Mouse (Mus musculus) heart, adult 10 weeks (tissue): ENCODE data around the gene Zfp119b. TPM values are rescaled to one million over a fixed set of nuclear protein-coding genes. Genes with fewer than 3 reads are reported as not detected.

Experiments
- polyA plus RNA-seq: library from polyadenylated mRNA; stranded (reverse); fragments of 350-450 nt; fragmentation: Illumina TruSeq; extraction: RNeasy Lipid Tissue Mini Kit (QIAGEN cat#74804); gene quantifications from one replicate; pipeline ENCODE4 v1.2.3, GENCODE M21; 2014; ENCODE audit warnings: low read depth, low replicate concordance

Zfp119b gene
- polyA plus RNA-seq = 3.5 TPM

DNA sequence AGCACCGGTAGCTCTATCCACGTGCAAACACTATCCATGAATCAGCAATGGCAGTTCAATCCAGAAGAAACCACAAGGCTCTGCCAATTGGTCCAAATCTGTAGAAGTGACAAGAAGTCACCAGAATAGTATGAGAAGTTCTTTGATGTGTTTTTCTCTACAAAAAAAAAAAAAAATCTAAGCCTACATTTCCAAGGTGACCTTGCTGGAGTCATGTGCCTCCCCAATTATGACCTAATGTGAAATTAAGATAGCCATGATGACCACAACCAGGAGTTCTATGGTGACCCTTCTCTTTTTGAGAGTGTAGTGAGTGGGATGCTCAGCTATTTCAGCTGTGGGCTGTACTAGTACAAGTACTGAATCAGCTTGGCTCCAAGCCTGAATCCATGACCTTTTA, at the start of gene Zfp119b:
TSS of gene Zfp119b (minus strand) at position 101 of the 400 bp plus-strand sequence.

GRCm38 (mm10) chr17:55986030-55986961, 37.0 kb upstream of the Zfp119b start, which contains the start of gene Fsd1:
Gene Fsd1, plus strand, starts transcription at chr17:55986509.

GRCm38 (mm10) chr17:55969966-55970891, 20.9 kb upstream of the Zfp119b start, which contains the start of gene Shd:
Gene Shd, plus strand, starts transcription at chr17:55970467.

DNA sequence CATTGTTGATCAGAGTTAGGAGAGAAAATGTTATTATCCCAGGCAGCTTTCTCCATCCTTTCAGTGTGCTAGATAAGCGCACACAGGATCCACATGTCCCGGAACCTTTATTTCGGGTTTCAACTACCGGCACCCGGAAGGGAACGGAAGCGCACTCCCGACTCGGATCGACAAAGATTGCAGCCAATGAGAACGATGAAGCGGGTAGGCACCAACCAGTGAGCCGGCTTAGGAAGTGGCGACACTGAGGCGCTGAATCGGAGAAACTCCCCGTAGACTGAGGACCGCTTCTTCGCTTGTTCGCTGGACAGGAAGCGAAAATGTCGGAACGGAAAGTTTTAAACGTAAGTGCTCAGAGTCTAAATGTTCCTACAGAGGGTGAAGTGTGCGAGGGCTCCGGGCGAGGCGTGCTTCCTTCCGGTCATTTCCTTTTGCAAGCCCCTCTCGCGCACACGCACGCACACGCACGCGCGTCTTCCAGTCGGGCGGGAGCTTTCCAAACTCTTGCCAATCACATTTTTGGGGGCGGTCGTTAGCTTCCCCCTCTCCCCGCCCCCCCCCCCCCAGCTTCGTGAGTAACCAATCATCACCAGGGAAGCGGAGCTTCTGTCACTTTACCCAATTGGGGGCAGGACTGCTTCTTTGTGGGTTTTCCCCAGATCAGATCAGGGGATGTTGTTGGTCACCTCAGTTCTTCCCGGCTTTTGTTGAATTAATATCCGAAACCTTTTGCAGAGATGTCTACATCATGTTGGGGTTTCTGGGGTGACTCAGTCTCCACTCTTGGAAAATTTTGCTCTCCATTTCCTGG, 9.8 kb upstream of the Zfp119b start, which contains the start of gene Yju2:
TSS of gene Yju2 (plus strand) at position 182 of the 811 bp plus-strand sequence.

GRCm38 (mm10) chr17:55952447-55953027, 3.2 kb upstream of the Zfp119b start, which contains the start of gene Ebi3:
Gene Ebi3, plus strand, starts transcription at chr17:55952640.

Other genes starting within 250 kb of the Zfp119b start
- 7.7 TPM for gene Pot1b, start 236.9 kb downstream of the Zfp119b start, polyA plus RNA-seq
- 0.37 TPM for gene Adgre4, start 199.5 kb downstream of the Zfp119b start, polyA plus RNA-seq
- gene Zfp119a, start 70.6 kb downstream of the Zfp119b start, polyA plus RNA-seq = 4.1 TPM
- gene Zfp959, start 57.4 kb downstream of the Zfp119b start, polyA plus RNA-seq = 5.3 TPM
- 0.68 TPM for gene Ebi3, start 3.1 kb upstream of the Zfp119b start, polyA plus RNA-seq
- gene Yju2, start 9.6 kb upstream of the Zfp119b start, polyA plus RNA-seq = 7.9 TPM
- 1.4 TPM for gene Shd, start 21.0 kb upstream of the Zfp119b start, polyA plus RNA-seq
- gene Fsd1, start 37.0 kb upstream of the Zfp119b start, polyA plus RNA-seq = not detected
- 21.5 TPM for gene Stap2, start 56.1 kb upstream of the Zfp119b start, polyA plus RNA-seq
- gene Mpnd, start 56.2 kb upstream of the Zfp119b start, polyA plus RNA-seq = 61.8 TPM
- 17.7 TPM for gene Sh3gl1, start 87.1 kb upstream of the Zfp119b start, polyA plus RNA-seq
- 0.94 TPM for gene Chaf1a, start 90.9 kb upstream of the Zfp119b start, polyA plus RNA-seq
- gene Ubxn6, start 125.5 kb upstream of the Zfp119b start, polyA plus RNA-seq = 62.5 TPM
- 54.3 TPM for gene Hdgfl2, start 130.1 kb upstream of the Zfp119b start, polyA plus RNA-seq
- gene Plin4, start 160.3 kb upstream of the Zfp119b start, polyA plus RNA-seq = 155 TPM
- 129 TPM for gene Plin5, start 168.1 kb upstream of the Zfp119b start, polyA plus RNA-seq
- 41.9 TPM for gene Lrg1, start 172.5 kb upstream of the Zfp119b start, polyA plus RNA-seq
- gene Sema6b, start 190.8 kb upstream of the Zfp119b start, polyA plus RNA-seq = 5.3 TPM
- gene Tnfaip8l1, start 213.0 kb upstream of the Zfp119b start, polyA plus RNA-seq = 1.0 TPM
- gene Mydgf, start 234.4 kb upstream of the Zfp119b start, polyA plus RNA-seq = 29.3 TPM